Mouse (Mus musculus) limb, embryonic 15.5 days (tissue): ENCODE measurements around the gene Abraxas2. TPM values are rescaled to one million over a fixed set of nuclear protein-coding genes. Genes with fewer than 3 reads are reported as not detected.

Source experiments
- ATAC-seq: fragments of 200-750 bp; cut with Nextera tagmentation; 2 replicates; pipeline ENCODE4 v1.8.0; 2017; ENCODE audit warnings: low read depth, moderate TSS enrichment; ENCODE audit not compliant: insufficient number of reproducible peaks, low FRiP score, low TSS enrichment
- H3K27ac ChIP-seq: fragments of 300-500 bp; sonication (generic); 2 replicates; pipeline ENCODE4 v1.5.1; 2015; ENCODE audit warnings: moderate library complexity, mild to moderate bottlenecking, inconsistent platforms
- H3K27me3 ChIP-seq: fragments of 300-500 bp; sonication (generic); 2 replicates; pipeline ENCODE4 v1.6.1; 2015; ENCODE audit warnings: inconsistent platforms
- H3K36me3 ChIP-seq: fragments of 300-500 bp; sonication (generic); 2 replicates; pipeline ENCODE4 v1.6.1; 2015; ENCODE audit warnings: inconsistent platforms
- H3K4me1 ChIP-seq: fragments of 300-500 bp; sonication (generic); 2 replicates; pipeline ENCODE4 v1.6.1; 2015; ENCODE audit warnings: inconsistent platforms
- H3K4me2 ChIP-seq: fragments of 300-500 bp; sonication (generic); 2 replicates; pipeline ENCODE4 v1.6.1; 2015; ENCODE audit warnings: mild to moderate bottlenecking, inconsistent platforms
- H3K4me3 ChIP-seq: fragments of 300-500 bp; sonication (generic); 2 replicates; pipeline ENCODE4 v1.5.1; 2015; ENCODE audit warnings: mild to moderate bottlenecking, inconsistent platforms
- H3K9ac ChIP-seq: fragments of 300-500 bp; sonication (generic); 2 replicates; pipeline ENCODE4 v1.6.1; 2015; ENCODE audit warnings: inconsistent platforms
- H3K9me3 ChIP-seq: fragments of 300-500 bp; sonication (generic); 2 replicates; pipeline ENCODE4 v1.6.1; 2016; ENCODE audit warnings: inconsistent platforms
- WGBS: fragments of 180-500 bp; shearing (Covaris S2); methylation state at CpG from one replicate; pipeline ENCODE4 v1.1.7; 2015; 5-methylcytosine and 5-hydroxymethylcytosine counted together
- polyA plus RNA-seq: library from polyadenylated mRNA; unstranded; fragments of >200 nt; fragmentation: Nextera tagmentation; extraction: Ambion mirVana; gene quantifications from 2 replicates; pipeline ENCODE4 v1.2.1, GENCODE M21; 2015

Gene Abraxas2
- polyA plus RNA-seq, 1 experiment from 2014 or later, result 38.5 TPM

GRCm38 (mm10) chr7:132890201-132890600, 31.2 kb downstream of the Abraxas2 start:
- Histone ChIP-seq H3K9ac (no peak overlapping the region), H3K27me3 (no peaks in the 10 kb centered on the region), H3K4me3 (no peak overlapping the region), H3K4me1 (no peaks in the 10 kb centered on the region), H3K36me3 (0 out of 2 replicates have a peak, but pooled peaks cover 3% of the 10 kb centered on the region), H3K9me3 (no peaks in the 10 kb centered on the region), H3K4me2 (no peak overlapping the region), H3K27ac (no peak overlapping the region)
- 83% methylated on average over 5 of the region's 5 CpGs for WGBS
- ATAC-seq, result no peak

- H3K9me3 ChIP-seq, result no peaks in the 10 kb centered on the region
- H3K9ac ChIP-seq, result no peak overlapping the region
- 78% methylated on average over 5 of the region's 5 CpGs for WGBS
- H3K36me3 ChIP-seq, result no peaks in the 10 kb centered on the region
- no peak for ATAC-seq
- H3K27me3 ChIP-seq, result no peaks in the 10 kb centered on the region
- H3K4me2 ChIP-seq, result no peak overlapping the region
- H3K4me1 ChIP-seq, result no peaks in the 10 kb centered on the region
- no peak overlapping the region for H3K27ac ChIP-seq
- H3K4me3 ChIP-seq, result no peak overlapping the region
Measured at GRCm38 (mm10) chr7:132891561-132892310, 32.7 kb downstream of the Abraxas2 start.

GRCm38 (mm10) chr7:132892311-132892661, 33.3 kb downstream of the Abraxas2 start:
- no peak overlapping the region for H3K9ac ChIP-seq
- no peak overlapping the region for H3K4me2 ChIP-seq
- no peak overlapping the region for H3K27ac ChIP-seq
- WGBS, result 57% methylated on average over 4 of the region's 4 CpGs
- H3K9me3 ChIP-seq, result no peaks in the 10 kb centered on the region
- no peaks in the 10 kb centered on the region for H3K27me3 ChIP-seq
- no peak for ATAC-seq
- no peaks in the 10 kb centered on the region for H3K36me3 ChIP-seq
- H3K4me3 ChIP-seq, result no peak overlapping the region
- no peaks in the 10 kb centered on the region for H3K4me1 ChIP-seq

- no peak overlapping the region for H3K4me3 ChIP-seq
- no peak for ATAC-seq
- H3K4me2 ChIP-seq, result no peak overlapping the region
- H3K27ac ChIP-seq, result no peak overlapping the region
- WGBS, result 73% methylated on average over 7 of the region's 7 CpGs
- H3K4me1 ChIP-seq, result no peaks in the 10 kb centered on the region
- no peaks in the 10 kb centered on the region for H3K27me3 ChIP-seq
- no peak overlapping the region for H3K9ac ChIP-seq
- no peaks in the 10 kb centered on the region for H3K36me3 ChIP-seq
- H3K9me3 ChIP-seq, result no peaks in the 10 kb centered on the region
Measured at GRCm38 (mm10) chr7:132892806-132893205, 33.8 kb downstream of the Abraxas2 start.

- no peaks in the 10 kb centered on the region for H3K4me1 ChIP-seq
- no peak overlapping the region for H3K27ac ChIP-seq
- H3K36me3 ChIP-seq, result no peaks in the 10 kb centered on the region
- no peaks in the 10 kb centered on the region for H3K27me3 ChIP-seq
- ATAC-seq, result no peak
- H3K9ac ChIP-seq, result no peak overlapping the region
- WGBS, result 76% methylated on average over 1 of the region's 1 CpGs
- no peak overlapping the region for H3K4me3 ChIP-seq
- H3K4me2 ChIP-seq, result no peak overlapping the region
- H3K9me3 ChIP-seq, result no peaks in the 10 kb centered on the region
Measured at GRCm38 (mm10) chr7:132893336-132893735, 34.3 kb downstream of the Abraxas2 start.

GRCm38 (mm10) chr7:132894841-132895555, 36.0 kb downstream of the Abraxas2 start:
- Histone ChIP-seq H3K27me3 (no peaks in the 10 kb centered on the region), H3K4me2 (no peak overlapping the region), H3K9me3 (no peaks in the 10 kb centered on the region), H3K4me3 (no peak overlapping the region), H3K36me3 (no peaks in the 10 kb centered on the region), H3K4me1 (no peaks in the 10 kb centered on the region), H3K27ac (no peak overlapping the region), H3K9ac (no peak overlapping the region)
- 66% methylated on average over 7 of the region's 7 CpGs for WGBS
- ATAC-seq, result no peak

- Histone ChIP-seq H3K9ac (no peak overlapping the region), H3K36me3 (no peaks in the 10 kb centered on the region), H3K9me3 (no peaks in the 10 kb centered on the region), H3K27me3 (no peaks in the 10 kb centered on the region), H3K4me2 (no peak overlapping the region), H3K4me3 (no peak overlapping the region), H3K27ac (no peak overlapping the region), H3K4me1 (no peaks in the 10 kb centered on the region)
- WGBS, result 82% methylated on average over 9 of the region's 9 CpGs
- no peak for ATAC-seq
Measured at GRCm38 (mm10) chr7:132896206-132896815, 37.3 kb downstream of the Abraxas2 start.

GRCm38 (mm10) chr7:132897258-132897657, 38.2 kb downstream of the Abraxas2 start:
- Histone ChIP-seq H3K27me3 (no peaks in the 10 kb centered on the region), H3K4me3 (no peak overlapping the region), H3K36me3 (no peaks in the 10 kb centered on the region), H3K27ac (no peak overlapping the region), H3K4me1 (no peaks in the 10 kb centered on the region), H3K9ac (no peak overlapping the region), H3K4me2 (no peak overlapping the region), H3K9me3 (no peaks in the 10 kb centered on the region)
- WGBS, result 82% methylated on average over 10 of the region's 10 CpGs
- no peak for ATAC-seq

GRCm38 (mm10) chr7:132898234-132898633, 39.2 kb downstream of the Abraxas2 start:
- no peak overlapping the region for H3K9ac ChIP-seq
- 93% methylated on average over 2 of the region's 2 CpGs for WGBS
- no peak overlapping the region for H3K4me3 ChIP-seq
- no peaks in the 10 kb centered on the region for H3K27me3 ChIP-seq
- no peaks in the 10 kb centered on the region for H3K36me3 ChIP-seq
- H3K9me3 ChIP-seq, result no peaks in the 10 kb centered on the region
- no peak overlapping the region for H3K27ac ChIP-seq
- no peak for ATAC-seq
- H3K4me2 ChIP-seq, result no peak overlapping the region
- H3K4me1 ChIP-seq, result no peaks in the 10 kb centered on the region

GRCm38 (mm10) chr7:132900826-132901531, 42.0 kb downstream of the Abraxas2 start:
- H3K4me1 ChIP-seq, result no peaks in the 10 kb centered on the region
- no peak for ATAC-seq
- WGBS, result 52% methylated on average over 2 of the region's 2 CpGs
- no peaks in the 10 kb centered on the region for H3K9me3 ChIP-seq
- no peaks in the 10 kb centered on the region for H3K27me3 ChIP-seq
- H3K9ac ChIP-seq, result no peak overlapping the region
- no peak overlapping the region for H3K4me3 ChIP-seq
- no peaks in the 10 kb centered on the region for H3K36me3 ChIP-seq
- H3K27ac ChIP-seq, result no peak overlapping the region
- H3K4me2 ChIP-seq, result no peak overlapping the region

GRCm38 (mm10) chr7:132903796-132904195, 44.8 kb downstream of the Abraxas2 start:
- Histone ChIP-seq H3K4me3 (no peak overlapping the region), H3K36me3 (no peaks in the 10 kb centered on the region), H3K27ac (no peak overlapping the region), H3K9me3 (no peaks in the 10 kb centered on the region), H3K4me2 (no peak overlapping the region), H3K4me1 (no peaks in the 10 kb centered on the region), H3K9ac (no peak overlapping the region), H3K27me3 (no peaks in the 10 kb centered on the region)
- ATAC-seq, result no peak
- WGBS, result 82% methylated on average over 3 of the region's 3 CpGs

- Histone ChIP-seq H3K9me3 (no peaks in the 10 kb centered on the region), H3K4me1 (no peaks in the 10 kb centered on the region), H3K4me2 (no peak overlapping the region), H3K27me3 (no peaks in the 10 kb centered on the region), H3K27ac (no peak overlapping the region), H3K4me3 (no peak overlapping the region), H3K9ac (no peak overlapping the region), H3K36me3 (no peaks in the 10 kb centered on the region)
- 56% methylated on average over 3 of the region's 3 CpGs for WGBS
- ATAC-seq, result no peak
Measured at GRCm38 (mm10) chr7:132921971-132922370, 62.9 kb downstream of the Abraxas2 start.
